Mouse (Mus musculus) intestine, embryonic 15.5 days (tissue): Measurements from ENCODE around the gene Zp3. TPM values are rescaled to one million over a fixed set of nuclear protein-coding genes. Genes with fewer than 3 reads are reported as not detected.

ENCODE experiments used
- ATAC-seq: fragments of 200-750 bp; cut with Nextera tagmentation; 2 replicates; pipeline ENCODE4 v1.8.0; 2017; ENCODE audit warnings: moderate TSS enrichment, moderate library complexity
- H3K27ac ChIP-seq: fragments of 300-500 bp; sonication (generic); 2 replicates; pipeline ENCODE4 v1.5.1; 2015; ENCODE audit warnings: mild to moderate bottlenecking, inconsistent platforms
- H3K27me3 ChIP-seq: fragments of 300-500 bp; sonication (generic); replicated peaks from 2 replicates; pipeline ENCODE4 v1.6.1; 2015; ENCODE audit warnings: inconsistent platforms
- H3K36me3 ChIP-seq: fragments of 300-500 bp; sonication (generic); 2 replicates; pipeline ENCODE4 v1.6.1; 2015; ENCODE audit warnings: inconsistent platforms
- H3K4me1 ChIP-seq: fragments of 300-500 bp; sonication (generic); replicated peaks from 2 replicates; pipeline ENCODE4 v1.6.1; 2015; ENCODE audit warnings: inconsistent platforms
- H3K4me2 ChIP-seq: fragments of 300-500 bp; sonication (generic); replicated peaks from 2 replicates; pipeline ENCODE4 v1.6.1; 2015; ENCODE audit warnings: mild to moderate bottlenecking, inconsistent platforms
- H3K4me3 ChIP-seq: fragments of 300-500 bp; sonication (generic); replicated peaks from 2 replicates; pipeline ENCODE4 v1.5.1; 2015; ENCODE audit warnings: inconsistent platforms
- H3K9ac ChIP-seq: fragments of 300-500 bp; sonication (generic); 2 replicates; pipeline ENCODE4 v1.6.1; 2015; ENCODE audit warnings: inconsistent platforms
- H3K9me3 ChIP-seq: fragments of 300-500 bp; sonication (generic); 2 replicates; pipeline ENCODE4 v1.6.1; 2016; ENCODE audit warnings: inconsistent platforms
- whole genome bisulfite sequencing: fragments of 180-500 bp; shearing (Covaris S2); methylation state at CpG from one replicate; pipeline ENCODE4 v1.1.7; 2015; 5-methylcytosine and 5-hydroxymethylcytosine counted together
- polyA plus RNA-seq: library from polyadenylated mRNA; unstranded; fragments of >200 nt; fragmentation: Nextera tagmentation; extraction: Ambion mirVana; gene quantifications from 2 replicates; pipeline ENCODE4 v1.2.1, GENCODE M21; 2015

Zp3 gene
- polyA plus RNA-seq, 1 experiment from 2014 or later: 0.80 TPM

GRCm38 (mm10) chr5:135963280-135963627, 16.6 kb upstream of the Zp3 start:
- Histone ChIP-seq H3K9me3 (no peaks in the 10 kb centered on the region), H3K4me3 (peak overlapping the region; percentile 48), H3K27ac (peak overlapping the region; percentile 87), H3K36me3 (no peaks in the 10 kb centered on the region), H3K27me3 (no peaks in the 10 kb centered on the region), H3K9ac (peak overlapping the region; percentile 63), H3K4me2 (peak overlapping the region; percentile 93), H3K4me1 (peaks cover 10% of the 10 kb centered on the region)
- WGBS: 11% methylated on average over 6 of the region's 6 CpGs
- no peak for ATAC-seq

GRCm38 (mm10) chr5:135965501-135965930, 14.4 kb upstream of the Zp3 start:
- WGBS: 9% methylated on average over 24 of the region's 24 CpGs
- no peaks in the 10 kb centered on the region for H3K36me3 ChIP-seq
- H3K4me1 ChIP-seq: peaks cover 10% of the 10 kb centered on the region
- no peak for ATAC-seq
- peak overlapping the region; percentile 29 for H3K9ac ChIP-seq
- H3K27me3 ChIP-seq: no peaks in the 10 kb centered on the region
- H3K4me3 ChIP-seq: peak overlapping the region; percentile 30
- H3K27ac ChIP-seq: 0 out of 2 replicates have a peak overlapping the region, but pooled peaks have one; percentile 9
- no peaks in the 10 kb centered on the region for H3K9me3 ChIP-seq
- H3K4me2 ChIP-seq: peak overlapping the region; percentile 66

- H3K27me3 ChIP-seq: no peaks in the 10 kb centered on the region
- H3K4me3 ChIP-seq: no peak overlapping the region
- H3K27ac ChIP-seq: no peak overlapping the region
- WGBS: 62% methylated on average over 9 of the region's 9 CpGs
- ATAC-seq: no peak
- H3K4me2 ChIP-seq: no peak overlapping the region
- H3K9ac ChIP-seq: no peak overlapping the region
- H3K4me1 ChIP-seq: peaks cover 8% of the 10 kb centered on the region
- no peaks in the 10 kb centered on the region for H3K9me3 ChIP-seq
- H3K36me3 ChIP-seq: no peaks in the 10 kb centered on the region
These were observed 13.0 kb upstream of the Zp3 start for GRCm38 (mm10) chr5:135966866-135967265.

- no peak overlapping the region for H3K27ac ChIP-seq
- no peaks in the 10 kb centered on the region for H3K9me3 ChIP-seq
- peaks cover 5% of the 10 kb centered on the region; the same call in 1 of the 2 replicates for H3K4me1 ChIP-seq
- no peaks in the 10 kb centered on the region for H3K27me3 ChIP-seq
- no peak overlapping the region for H3K9ac ChIP-seq
- no peak overlapping the region for H3K4me3 ChIP-seq
- H3K36me3 ChIP-seq: no peaks in the 10 kb centered on the region
- no peak for ATAC-seq
- no peak overlapping the region for H3K4me2 ChIP-seq
- 65% methylated on average over 1 of the region's 1 CpGs for WGBS
These were observed 11.1 kb upstream of the Zp3 start for GRCm38 (mm10) chr5:135968781-135969180.

GRCm38 (mm10) chr5:135970247-135970646, 9.7 kb upstream of the Zp3 start:
- Histone ChIP-seq H3K9ac (no peak overlapping the region), H3K4me1 (peaks cover 7% of the 10 kb centered on the region; the same call in 1 of the 2 replicates), H3K4me2 (no peak overlapping the region), H3K9me3 (no peaks in the 10 kb centered on the region), H3K27me3 (no peaks in the 10 kb centered on the region), H3K36me3 (no peaks in the 10 kb centered on the region), H3K27ac (no peak overlapping the region), H3K4me3 (no peak overlapping the region)
- ATAC-seq: no peak
- 77% methylated on average over 6 of the region's 6 CpGs for WGBS

GRCm38 (mm10) chr5:135971876-135972275, 8.0 kb upstream of the Zp3 start:
- no peak overlapping the region for H3K27ac ChIP-seq
- H3K36me3 ChIP-seq: no peaks in the 10 kb centered on the region
- no peak for ATAC-seq
- H3K4me1 ChIP-seq: peaks cover 3% of the 10 kb centered on the region; the same call in 1 of the 2 replicates
- 78% methylated on average over 7 of the region's 7 CpGs for WGBS
- no peaks in the 10 kb centered on the region for H3K9me3 ChIP-seq
- no peak overlapping the region for H3K9ac ChIP-seq
- no peaks in the 10 kb centered on the region for H3K27me3 ChIP-seq
- H3K4me3 ChIP-seq: no peak overlapping the region
- no peak overlapping the region for H3K4me2 ChIP-seq

- ATAC-seq: no peak
- WGBS: 19% methylated on average over 9 of the region's 9 CpGs
These were observed 5.5 kb upstream of the Zp3 start, which contains the start of gene Ssc4d for GRCm38 (mm10) chr5:135974365-135974764. Ssc4d (minus strand) TSS chr5:135974531.

GRCm38 (mm10) chr5:135975893-135976668, 3.8 kb upstream of the Zp3 start:
- H3K27me3 ChIP-seq: no peaks in the 10 kb centered on the region
- 93% methylated on average over 8 of the region's 8 CpGs for WGBS

More at GRCm38 (mm10) chr5:135974365-135974764, 5.5 kb upstream of the Zp3 start, which contains the start of gene Ssc4d:
- no peak within 1 kb of the TSS for H3K9ac ChIP-seq
- no peaks in the 10 kb centered on the region for H3K36me3 ChIP-seq
- H3K4me3 ChIP-seq: no peak within 1 kb of the TSS
- no peaks in the 10 kb centered on the region for H3K9me3 ChIP-seq
- peak within 1 kb of the TSS; percentile 36; the same call in 1 of the 2 replicates for H3K4me2 ChIP-seq
- no peak within 1 kb of the TSS for H3K27ac ChIP-seq
- peaks cover 3% of the 10 kb centered on the region; the same call in 1 of the 2 replicates for H3K4me1 ChIP-seq
- no peaks in the 10 kb centered on the region for H3K27me3 ChIP-seq

GRCm38 (mm10) chr5:135979381-135979780, 518 bp upstream of the Zp3 start:
- no peaks in the 10 kb centered on the region for H3K9me3 ChIP-seq
- no peak overlapping the region for H3K9ac ChIP-seq
- H3K4me1 ChIP-seq: peaks cover 1% of the 10 kb centered on the region; the same call in 1 of the 2 replicates
- H3K27ac ChIP-seq: no peak overlapping the region
- H3K36me3 ChIP-seq: no peaks in the 10 kb centered on the region
- 89% methylated on average over 5 of the region's 5 CpGs for WGBS
- no peaks in the 10 kb centered on the region for H3K27me3 ChIP-seq
- H3K4me2 ChIP-seq: no peak overlapping the region
- H3K4me3 ChIP-seq: no peak overlapping the region
- ATAC-seq: no peak

More at GRCm38 (mm10) chr5:135975893-135976668, 3.8 kb upstream of the Zp3 start:
- ATAC-seq: no peak
- Histone ChIP-seq H3K4me2 (no peak overlapping the region), H3K9ac (no peak overlapping the region), H3K4me3 (no peak overlapping the region), H3K27ac (no peak overlapping the region), H3K9me3 (no peaks in the 10 kb centered on the region), H3K4me1 (peaks cover 3% of the 10 kb centered on the region; the same call in 1 of the 2 replicates), H3K36me3 (no peaks in the 10 kb centered on the region)

GRCm38 (mm10) chr5:135982398-135982797, 2.5 kb downstream of the Zp3 start:
- H3K4me1 ChIP-seq: no peaks in the 10 kb centered on the region
- WGBS: 39% methylated on average over 6 of the region's 6 CpGs
- H3K9me3 ChIP-seq: no peaks in the 10 kb centered on the region
- no peak overlapping the region for H3K4me2 ChIP-seq
- H3K36me3 ChIP-seq: no peaks in the 10 kb centered on the region
- no peaks in the 10 kb centered on the region for H3K27me3 ChIP-seq
- no peak overlapping the region for H3K4me3 ChIP-seq
- peak; percentile 63; the same call in 1 of the 2 replicates for ATAC-seq
- no peak overlapping the region for H3K9ac ChIP-seq
- no peak overlapping the region for H3K27ac ChIP-seq

- ATAC-seq: no peak
These were observed 4.7 kb downstream of the Zp3 start for GRCm38 (mm10) chr5:135984546-135985044.

GRCm38 (mm10) chr5:135987248-135987647, 7.3 kb downstream of the Zp3 start:
- Histone ChIP-seq H3K4me1 (no peaks in the 10 kb centered on the region), H3K9me3 (no peaks in the 10 kb centered on the region), H3K9ac (no peak overlapping the region), H3K27me3 (no peaks in the 10 kb centered on the region), H3K4me2 (no peak overlapping the region), H3K27ac (no peak overlapping the region), H3K4me3 (no peak overlapping the region), H3K36me3 (no peaks in the 10 kb centered on the region)
- 57% methylated on average over 11 of the region's 11 CpGs for WGBS
- ATAC-seq: no peak

More at GRCm38 (mm10) chr5:135984546-135985044, 4.7 kb downstream of the Zp3 start:
- 65% methylated on average over 6 of the region's 6 CpGs for WGBS
- Histone ChIP-seq H3K4me1 (no peaks in the 10 kb centered on the region), H3K27ac (no peak overlapping the region), H3K36me3 (no peaks in the 10 kb centered on the region), H3K9me3 (no peaks in the 10 kb centered on the region), H3K4me3 (no peak overlapping the region), H3K27me3 (no peaks in the 10 kb centered on the region), H3K9ac (no peak overlapping the region), H3K4me2 (no peak overlapping the region)
